Mouse (Mus musculus) layer of hippocampus, adult 9-11 months (tissue): ENCODE results near the gene Zfp365.

ENCODE experiments used
- DNase-seq: peaks from one replicate; pipeline ENCODE4 v3.0.0; 2022

The Zfp365 gene

GRCm38 (mm10) chr10:67912337-67912776, at the start of gene Zfp365:
TSS of gene Zfp365 (minus strand) at chr10:67912662.
- peak; percentile 90 for DNase-seq

GRCm38 (mm10) chr10:67959982-67960381, 47.5 kb upstream of the Zfp365 start:
- no peak for DNase-seq

- no peak for DNase-seq
Observed at GRCm38 (mm10) chr10:67955982-67956381, 43.5 kb upstream of the Zfp365 start.

- DNase-seq: no peak
Observed at GRCm38 (mm10) chr10:67951690-67952089, 39.2 kb upstream of the Zfp365 start.

GRCm38 (mm10) chr10:67950059-67950748, 37.7 kb upstream of the Zfp365 start:
- no peak for DNase-seq

- no peak for DNase-seq
Observed at GRCm38 (mm10) chr10:67943513-67943912, 31.1 kb upstream of the Zfp365 start.

- DNase-seq: no peak
Observed at GRCm38 (mm10) chr10:67939546-67939945, 27.1 kb upstream of the Zfp365 start.

- no peak for DNase-seq
Observed at GRCm38 (mm10) chr10:67937775-67938174, 25.3 kb upstream of the Zfp365 start.

GRCm38 (mm10) chr10:67936944-67937343, 24.5 kb upstream of the Zfp365 start:
- DNase-seq: no peak

- no peak for DNase-seq
Observed at GRCm38 (mm10) chr10:67932780-67933179, 20.3 kb upstream of the Zfp365 start.

GRCm38 (mm10) chr10:67931328-67931727, 18.9 kb upstream of the Zfp365 start:
- no peak for DNase-seq

GRCm38 (mm10) chr10:67928584-67928983, 16.1 kb upstream of the Zfp365 start:
- no peak for DNase-seq

GRCm38 (mm10) chr10:67927718-67928455, 15.4 kb upstream of the Zfp365 start:
- peak; percentile 50 for DNase-seq

GRCm38 (mm10) chr10:67924030-67924429, 11.6 kb upstream of the Zfp365 start:
- no peak for DNase-seq

- no peak for DNase-seq
Observed at GRCm38 (mm10) chr10:67921777-67922176, 9.3 kb upstream of the Zfp365 start.

GRCm38 (mm10) chr10:67919706-67920105, 7.2 kb upstream of the Zfp365 start:
- no peak for DNase-seq

- DNase-seq: peak; percentile 66
Observed at GRCm38 (mm10) chr10:67918194-67918899, 5.9 kb upstream of the Zfp365 start.

GRCm38 (mm10) chr10:67917356-67917755, 4.9 kb upstream of the Zfp365 start:
- DNase-seq: no peak

GRCm38 (mm10) chr10:67911447-67912336, 770 bp downstream of the Zfp365 start:
- no peak for DNase-seq

GRCm38 (mm10) chr10:67907931-67908330, 4.5 kb downstream of the Zfp365 start:
- no peak for DNase-seq

GRCm38 (mm10) chr10:67906926-67907325, 5.5 kb downstream of the Zfp365 start:
- no peak for DNase-seq

- peak; percentile 72 for DNase-seq
Observed at GRCm38 (mm10) chr10:67906063-67906462, 6.4 kb downstream of the Zfp365 start.

GRCm38 (mm10) chr10:67903387-67903786, 9.1 kb downstream of the Zfp365 start:
- peak; percentile 75 for DNase-seq
